Comparison of ENCODE assay signal across 10 mouse cellular contexts in the genomic region with DNA sequence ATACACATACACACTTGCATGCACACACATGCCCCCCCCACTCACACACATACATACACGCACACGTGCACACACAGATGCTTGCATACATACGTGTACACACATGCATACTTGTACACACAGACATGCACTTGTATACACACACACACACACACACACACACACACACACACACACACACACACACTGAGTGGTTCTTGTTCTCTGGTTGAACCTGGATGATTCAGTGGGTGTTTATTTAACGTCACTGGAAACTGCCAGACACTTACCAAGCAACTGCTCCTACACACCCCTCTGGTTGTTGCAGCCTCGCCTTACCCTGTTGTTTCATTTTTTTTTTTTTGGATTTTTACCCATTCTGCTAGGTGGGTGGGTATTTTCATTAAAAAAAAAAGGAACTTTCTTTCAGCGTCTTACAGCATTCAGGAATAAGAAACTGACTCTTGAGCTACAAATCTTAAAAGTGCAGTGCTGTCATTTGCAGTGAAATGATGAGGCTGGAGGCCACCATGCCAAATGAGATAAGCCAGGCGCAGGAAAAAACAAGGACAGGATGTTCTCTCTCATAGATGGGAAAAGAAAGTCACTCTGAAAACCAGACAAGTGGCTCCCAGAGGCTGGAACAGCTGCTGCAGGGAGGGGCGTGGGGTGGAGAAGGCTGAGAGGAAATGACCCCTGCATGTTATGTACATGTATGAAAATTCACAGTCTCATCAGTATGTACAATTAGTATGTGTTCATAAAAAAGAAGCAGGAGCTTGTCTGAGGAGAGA. TPM values are rescaled to one million over a fixed set of nuclear protein-coding genes. Genes with fewer than 3 reads are reported as not detected.
DNase-seq lines count a peak whose midpoint lies in the region; ATAC-seq lines count a peak whose summit lies in the region.
"Had no signal": no experiment of that assay in that cellular context is flagged by ENCODE, and none has a peak within 500 bp of the region (broad histone marks: within the 10 kb centered on the region; RNA-seq: fewer than 3 reads in every experiment).

No protein-coding gene starts in this region.

- H3K4me1 ChIP-seq in intestine, embryonic 16.5 days (ENCODE audit: control insufficient read depth, insufficient read depth, low read length), result peaks cover 21% of the 10 kb centered on the region
- peaks cover 13% of the 10 kb centered on the region; the same call in 1 of the 2 replicates for H3K4me1 ChIP-seq in lung, embryonic 15.5 days
- H3K4me1 ChIP-seq in midbrain, embryonic 13.5 days (replicated peaks), result no peaks in the 10 kb centered on the region
- H3K4me1 ChIP-seq: embryonic facial prominence, embryonic 15.5 days; midbrain, embryonic 10.5 days had no signal

- 54% methylated on average over 8 of the region's 8 CpGs for WGBS in intestine, embryonic 16.5 days
- 47% methylated on average over 8 of the region's 8 CpGs for WGBS in lung, embryonic 15.5 days
- 86% methylated on average over 8 of the region's 8 CpGs for WGBS in midbrain, embryonic 13.5 days

- ATAC-seq in frontal cortex, adult (ENCODE audit: low TSS enrichment), result 0 out of 2 replicates have a peak, but pooled peaks have one; percentile 50
- ATAC-seq in intestine, embryonic 16.5 days, result peak; percentile 39; the same call in 1 of the 2 replicates
- ATAC-seq in lung, embryonic 15.5 days (ENCODE audit: borderline replicate concordance, extremely low read depth, low FRiP score, low TSS enrichment), result peak; percentile 48; the same call in 1 of the 2 replicates
- ATAC-seq in cerebellum, adult (ENCODE audit: insufficient number of reproducible peaks, low FRiP score, low TSS enrichment), result no peak
- ATAC-seq in midbrain, embryonic 13.5 days, result no peak

- no peak overlapping the region for H3K4me2 ChIP-seq in intestine, embryonic 16.5 days (ENCODE audit: low read depth, low read length)
- H3K4me2 ChIP-seq in lung, embryonic 15.5 days, result no peak overlapping the region
- no peak overlapping the region for H3K4me2 ChIP-seq in midbrain, embryonic 13.5 days (replicated peaks)
- H3K4me2 ChIP-seq: embryonic facial prominence, embryonic 15.5 days had no signal

- DNase-seq in frontal cortex, postnatal 25 days (ENCODE audit: low spot score in 2 of 2), result no peak
- peak; percentile 73 for DNase-seq in gastrocnemius, postnatal 25 days
- DNase-seq in cerebellum, postnatal 25 days, result no peak

- no peaks in the 10 kb centered on the region for H3K36me3 ChIP-seq in intestine, embryonic 16.5 days (ENCODE audit: control insufficient read depth, insufficient read depth, low read length)
- no peaks in the 10 kb centered on the region for H3K36me3 ChIP-seq in lung, embryonic 15.5 days
- no peaks in the 10 kb centered on the region for H3K36me3 ChIP-seq in midbrain, embryonic 13.5 days
- H3K36me3 ChIP-seq: embryonic facial prominence, embryonic 15.5 days; midbrain, embryonic 10.5 days had no signal

- H3K4me3 ChIP-seq in intestine, embryonic 16.5 days (ENCODE audit: low read length), result no peak overlapping the region
- H3K4me3 ChIP-seq in lung, embryonic 15.5 days, result no peak overlapping the region
- H3K4me3 ChIP-seq in midbrain, embryonic 13.5 days (replicated peaks), result no peak overlapping the region
- H3K4me3 ChIP-seq: embryonic facial prominence, embryonic 15.5 days; midbrain, embryonic 10.5 days had no signal

- no peak overlapping the region for H3K9ac ChIP-seq in intestine, embryonic 16.5 days (ENCODE audit: low read depth, low read length)
- H3K9ac ChIP-seq in lung, embryonic 15.5 days, result no peak overlapping the region
- no peak overlapping the region for H3K9ac ChIP-seq in midbrain, embryonic 13.5 days (replicated peaks)
- H3K9ac ChIP-seq: embryonic facial prominence, embryonic 15.5 days had no signal

- H3K9me3 ChIP-seq in intestine, embryonic 16.5 days (ENCODE audit: control insufficient read depth, low read length), result no peaks in the 10 kb centered on the region
- no peaks in the 10 kb centered on the region for H3K9me3 ChIP-seq in lung, embryonic 15.5 days
- no peaks in the 10 kb centered on the region for H3K9me3 ChIP-seq in midbrain, embryonic 13.5 days
- H3K9me3 ChIP-seq: embryonic facial prominence, embryonic 15.5 days; midbrain, embryonic 10.5 days had no signal

- no peaks in the 10 kb centered on the region for H3K27me3 ChIP-seq in intestine, embryonic 16.5 days (replicated peaks; ENCODE audit: control insufficient read depth, insufficient read depth, low read length)
- no peaks in the 10 kb centered on the region for H3K27me3 ChIP-seq in lung, embryonic 15.5 days
- no peaks in the 10 kb centered on the region for H3K27me3 ChIP-seq in midbrain, embryonic 13.5 days
- H3K27me3 ChIP-seq: embryonic facial prominence, embryonic 15.5 days had no signal

- peak overlapping the region; percentile 23; the same call in 1 of the 2 replicates for H3K27ac ChIP-seq in intestine, embryonic 16.5 days (ENCODE audit: low read length)
- H3K27ac ChIP-seq in lung, embryonic 15.5 days, result peak overlapping the region; percentile 66
- H3K27ac ChIP-seq in midbrain, embryonic 13.5 days, result no peak overlapping the region
- H3K27ac ChIP-seq: embryonic facial prominence, embryonic 15.5 days; midbrain, embryonic 10.5 days had no signal

RNA-seq across cellular contexts. Expression of gene Slc43a3, which starts 19.6 kb away (rescaled TPM):
- total RNA-seq in gastrocnemius, postnatal 25 days (2021), result 10 to 100 TPM; 22.9 to 23.4 TPM
- 43.7 and 47.7 TPM in 2 replicates for polyA plus RNA-seq in intestine, embryonic 16.5 days (2015; fragmentation: Nextera tagmentation; extraction: Ambion mirVana)
- 78.5 and 89.7 TPM in 2 replicates for polyA plus RNA-seq in lung, embryonic 15.5 days (2015; fragmentation: Nextera tagmentation; extraction: Ambion mirVana)
- polyA plus RNA-seq in midbrain, embryonic 13.5 days (2015; fragmentation: Nextera tagmentation; extraction: Ambion mirVana), result 4.8 and 5.4 TPM in 2 replicates

RNA-seq across cellular contexts. Expression of gene Rtn4rl2, which starts 30.2 kb away (rescaled TPM):
- under 1 TPM; 0.43 to 0.54 TPM for total RNA-seq in gastrocnemius, postnatal 25 days (2021)
- 0.57 and 0.61 TPM in 2 replicates for polyA plus RNA-seq in intestine, embryonic 16.5 days (2015; fragmentation: Nextera tagmentation; extraction: Ambion mirVana)
- 0.70 and 0.79 TPM in 2 replicates for polyA plus RNA-seq in lung, embryonic 15.5 days (2015; fragmentation: Nextera tagmentation; extraction: Ambion mirVana)
- polyA plus RNA-seq in midbrain, embryonic 13.5 days (2015; fragmentation: Nextera tagmentation; extraction: Ambion mirVana), result 2.2 and 3.6 TPM in 2 replicates

Comparison
In these comparisons a context has a peak if more than half of its experiments do, and no peak if none do; other contexts are left out.
1. ATAC-seq: peak in frontal cortex, adult (single experiment), intestine, embryonic 16.5 days (single experiment) and lung, embryonic 15.5 days (single experiment); none in cerebellum, adult (single experiment) and midbrain, embryonic 13.5 days (single experiment).